Mouse (Mus musculus): ENCODE measurements around the gene Fam196b. TPM values are rescaled to one million over a fixed set of nuclear protein-coding genes. Genes with fewer than 3 reads are reported as not detected.

Gene Fam196b
- 0.02 TPM in 2 replicates for polyA plus RNA-seq (2012; rRNA removed)

DNA sequence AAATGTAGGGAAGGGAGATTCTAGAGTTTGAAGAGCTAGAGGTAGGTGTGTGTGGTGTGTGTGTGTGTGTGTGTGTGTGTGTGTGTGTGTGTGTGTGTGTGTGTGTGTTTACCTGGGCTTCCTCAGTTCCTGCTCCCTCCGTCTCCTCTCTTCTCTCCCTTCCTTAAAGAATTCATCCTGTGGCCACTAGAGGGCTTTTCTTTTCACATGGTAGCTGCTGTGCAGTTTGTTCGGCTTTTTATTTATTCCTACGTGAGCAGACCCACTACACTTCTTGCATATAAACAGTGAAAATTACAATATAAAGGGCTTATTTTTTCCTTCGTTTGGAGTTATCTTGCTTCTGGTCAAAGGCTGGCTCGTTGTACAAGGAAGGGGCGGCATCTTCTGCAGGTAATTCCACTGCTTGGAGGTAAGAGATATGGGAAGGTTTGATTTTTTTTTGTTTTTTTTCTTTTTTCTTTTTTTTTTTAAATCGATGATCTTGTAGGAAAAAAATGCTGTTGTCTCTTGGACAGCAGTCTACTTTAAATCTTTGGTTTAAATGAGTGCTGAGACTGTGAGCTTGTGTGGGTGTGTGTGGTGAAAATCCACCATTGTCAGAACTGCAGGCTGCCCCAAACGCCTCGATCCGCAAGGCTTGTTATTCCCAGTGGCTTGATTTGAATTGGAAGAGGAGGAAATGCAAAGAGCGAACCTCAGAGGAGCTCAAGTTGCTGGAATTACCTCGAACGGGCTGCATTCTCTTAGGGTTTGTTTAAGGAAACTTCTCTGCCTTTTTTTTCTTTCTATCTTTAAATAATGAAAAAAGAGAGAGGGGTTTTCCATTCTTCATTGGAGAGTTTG is at the start of gene Fam196b:
Gene Fam196b, plus strand, starts transcription at position 289 of the 846 bp plus-strand sequence.

Other genes with a start within 250 kb of the Fam196b start
- gene 4930469K13Rik, start 216.3 kb upstream of the Fam196b start, polyA plus RNA-seq (2012; rRNA removed), result not detected in 2 replicates
- gene Foxi1, start 106.7 kb upstream of the Fam196b start, polyA plus RNA-seq (2012; rRNA removed), result not detected in 2 replicates

Data from stomach, adult 2 months (tissue).